Mouse (Mus musculus) lung, adult 2 months (tissue): ENCODE measurements around the gene Syp. TPM values are rescaled to one million over a fixed set of nuclear protein-coding genes. Genes with fewer than 3 reads are reported as not detected.

Experiments
- DNase-seq: peaks from one replicate; pipeline ENCODE4 v3.0.0; 2022
- H3K4me1 ChIP-seq: fragments of 200-500 bp; 2 replicates; pipeline ENCODE4 v1.6.1; 2011; ENCODE audit warnings: low read length; ENCODE audit not compliant: control insufficient read depth, insufficient read depth
- H3K4me3 ChIP-seq: fragments of 200-500 bp; replicated peaks from 2 replicates; pipeline ENCODE3; 2011; ENCODE audit warnings: low read depth, mild to moderate bottlenecking, control low read depth, low read length; ENCODE audit errors: extremely low read depth
- CTCF ChIP-seq: fragments of 200-500 bp; IDR thresholded peaks from 2 replicates; pipeline ENCODE4 v1.5.1; 2011; ENCODE audit warnings: mild to moderate bottlenecking, low read length, control low read depth; ENCODE audit not compliant: insufficient read depth
- POLR2A ChIP-seq: fragments of 200-500 bp; IDR thresholded peaks from 2 replicates; pipeline ENCODE4 v1.6.1; 2011; ENCODE audit warnings: low read depth, mild to moderate bottlenecking, control low read depth, low read length, borderline replicate concordance; ENCODE audit errors: extremely low read depth
- WGBS: fragments of 180-500 bp; shearing (Covaris S2); methylation state at CpG from one replicate; pipeline ENCODE4 v1.1.7; 2018; 5-methylcytosine and 5-hydroxymethylcytosine counted together
- polyA plus RNA-seq: library from polyadenylated mRNA; depleted of rRNA; stranded (reverse); fragments of >200 nt; gene quantifications from 2 replicates; pipeline ENCODE4 v1.2.3, GENCODE M21; 2012

Syp gene
- polyA plus RNA-seq, 1 experiment, result 5.8 TPM

- no peak for TF ChIP-seq CTCF
- TF ChIP-seq POLR2A, result no peak
- Histone ChIP-seq H3K4me3 (no peak overlapping the region), H3K4me1 (no peaks in the 10 kb centered on the region)
- DNase-seq, result no peak
- WGBS, result 80% methylated on average over 6 of the region's 6 CpGs
These were observed 5.7 kb upstream of the Syp start for GRCm38 (mm10) chrX:7632560-7632959.

DNA sequence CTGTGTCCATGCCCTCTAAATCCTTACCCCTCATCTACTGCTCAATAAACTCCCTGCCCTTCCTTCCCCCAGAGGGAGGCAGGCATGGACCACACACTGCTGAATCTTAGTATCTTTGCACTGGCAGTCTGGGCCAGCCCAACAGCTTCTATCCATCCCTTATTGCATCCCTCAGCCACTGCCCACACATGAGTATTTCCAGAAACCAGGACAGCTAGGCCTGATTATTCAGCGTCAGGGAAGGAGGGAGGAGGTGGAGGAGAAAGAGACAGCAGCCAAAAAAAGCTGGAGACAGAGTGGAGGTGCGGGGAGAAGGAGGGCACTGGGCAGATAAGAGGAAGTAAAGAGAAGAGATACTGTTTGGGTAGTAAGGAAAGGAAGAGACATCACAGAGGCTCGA, 3.2 kb upstream of the Syp start:
- TF ChIP-seq CTCF (no peak), POLR2A (no peak)
- no peak for DNase-seq
- H3K4me1 ChIP-seq, result no peaks in the 10 kb centered on the region
- H3K4me3 ChIP-seq, result no peak overlapping the region
- WGBS, result 55% methylated on average over 3 of the region's 3 CpGs

GRCm38 (mm10) chrX:7639536-7640325, 1.5 kb downstream of the Syp start:
- Histone ChIP-seq H3K4me3 (no peak overlapping the region), H3K4me1 (no peaks in the 10 kb centered on the region)
- no peak for DNase-seq
- TF ChIP-seq CTCF, result no peak
- no peak for TF ChIP-seq POLR2A
- WGBS, result 35% methylated on average over 13 of the region's 13 CpGs

- no peak overlapping the region for H3K4me3 ChIP-seq
- 44% methylated on average over 12 of the region's 12 CpGs for WGBS
- H3K4me1 ChIP-seq, result no peaks in the 10 kb centered on the region
- no peak for DNase-seq
- no peak for TF ChIP-seq CTCF
- TF ChIP-seq POLR2A, result no peak
These were observed 2.5 kb downstream of the Syp start for GRCm38 (mm10) chrX:7640785-7641184.

DNA sequence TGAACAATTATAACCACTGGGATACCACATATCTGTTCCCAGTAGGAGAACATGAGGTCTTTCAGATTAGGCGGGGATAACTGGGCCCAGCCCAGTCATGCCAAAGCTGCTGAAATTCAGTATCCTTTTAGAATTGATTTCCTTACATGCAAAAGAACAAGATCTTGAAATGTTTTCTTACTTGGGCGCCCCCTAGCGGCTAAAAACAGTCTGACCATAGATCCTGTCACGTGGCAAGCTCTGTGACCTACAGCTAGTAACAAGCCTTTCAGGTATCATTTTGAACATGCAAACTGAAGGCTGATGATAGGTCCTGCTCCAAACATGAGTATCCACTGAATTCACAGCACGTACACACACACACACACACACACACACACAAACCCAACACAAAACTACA, 7.1 kb downstream of the Syp start:
- Histone ChIP-seq H3K4me1 (peaks cover 2% of the 10 kb centered on the region; the same call in 1 of the 2 replicates), H3K4me3 (no peak overlapping the region)
- peak; percentile 69 for DNase-seq
- 0 out of 2 replicates have a peak, but pooled peaks have one; percentile 22 for TF ChIP-seq CTCF
- TF ChIP-seq POLR2A, result no peak
- WGBS, result 16% methylated on average over 5 of the region's 5 CpGs

DNA sequence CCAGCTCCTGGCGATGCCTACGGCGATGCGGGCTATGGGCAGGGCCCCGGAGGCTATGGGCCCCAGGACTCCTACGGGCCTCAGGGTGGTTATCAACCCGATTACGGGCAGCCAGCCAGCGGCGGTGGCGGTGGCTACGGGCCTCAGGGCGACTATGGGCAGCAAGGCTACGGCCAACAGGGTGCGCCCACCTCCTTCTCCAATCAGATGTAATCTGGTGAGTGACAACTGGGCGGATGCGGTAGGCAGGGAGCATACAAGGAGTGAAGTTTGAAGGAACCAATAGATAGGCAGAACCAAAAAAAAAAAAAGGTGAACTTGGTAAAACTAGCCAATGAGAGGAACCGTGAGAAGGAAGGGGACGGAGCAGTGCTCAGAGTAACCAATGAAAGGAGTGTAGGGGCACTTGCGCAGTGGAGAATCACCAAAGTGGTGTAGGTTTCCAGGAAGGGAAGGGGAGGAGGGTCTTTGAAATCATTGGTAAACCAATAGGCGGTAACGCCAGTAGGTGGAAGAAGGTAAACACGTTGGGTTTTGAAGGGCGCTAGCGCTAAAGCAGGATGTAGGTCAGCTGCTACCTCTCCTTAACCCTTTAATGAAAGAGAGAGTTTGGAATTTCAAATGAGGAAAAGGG, 10.5 kb downstream of the Syp start:
- whole genome bisulfite sequencing, result 24% methylated on average over 25 of the region's 25 CpGs
- peaks cover 2% of the 10 kb centered on the region; the same call in 1 of the 2 replicates for H3K4me1 ChIP-seq
- TF ChIP-seq CTCF, result no peak
- TF ChIP-seq POLR2A, result peak; percentile 73; the same call in 1 of the 2 replicates
- peak overlapping the region; percentile 64 for H3K4me3 ChIP-seq
- peak; percentile 80 for DNase-seq

GRCm38 (mm10) chrX:7657221-7657639, 19.0 kb downstream of the Syp start, which contains the start of gene Prickle3:
TSS of gene Prickle3 (plus strand) at chrX:7657260.
- WGBS, result 25% methylated on average over 26 of the region's 26 CpGs
- DNase-seq, result peak; percentile 67
- H3K4me3 ChIP-seq, result peak within 1 kb of the TSS; percentile 78
- TF ChIP-seq POLR2A (peak; percentile 33; the same call in 1 of the 2 replicates), CTCF (no peak)
- H3K4me1 ChIP-seq, result peaks cover 4% of the 10 kb centered on the region; the same call in 1 of the 2 replicates

DNA sequence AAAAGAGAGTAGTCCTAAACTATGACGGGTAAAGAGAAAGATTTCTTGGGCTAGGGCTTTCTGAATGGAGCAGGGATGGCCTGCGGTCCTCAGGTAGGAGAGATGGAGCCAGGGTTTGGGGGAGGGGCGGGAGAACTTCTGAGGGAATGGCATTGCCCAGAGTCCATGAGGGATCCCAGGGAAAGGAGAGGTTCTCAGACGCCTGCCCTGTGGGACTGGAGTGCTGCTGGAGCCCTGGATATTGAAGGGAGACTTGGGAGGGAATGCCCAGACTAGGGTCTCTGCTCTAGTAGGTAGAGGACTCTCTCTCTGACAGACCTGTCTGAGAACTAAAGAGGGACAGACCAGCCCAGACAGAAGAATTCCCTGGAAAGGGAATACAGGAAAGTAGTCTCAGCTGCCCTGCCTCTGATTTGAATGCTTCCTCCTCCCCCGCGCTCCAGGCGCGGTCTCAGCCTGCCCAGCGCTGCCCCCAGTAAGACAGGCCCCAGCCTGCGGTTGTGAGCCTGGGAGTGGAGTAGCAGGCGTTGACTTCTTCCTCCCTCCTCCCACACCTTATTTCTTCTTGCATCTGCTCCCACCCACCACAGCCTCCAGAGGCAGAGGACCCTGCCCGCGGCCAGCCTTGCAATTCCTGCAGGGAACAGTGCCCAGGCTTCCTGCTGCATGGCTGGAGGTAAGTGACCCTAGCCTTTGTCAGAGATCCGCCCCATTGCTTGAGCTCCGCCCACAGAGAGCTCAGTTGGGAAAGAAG, 19.9 kb downstream of the Syp start:
- TF ChIP-seq CTCF (no peak), POLR2A (peak; percentile 16; the same call in 1 of the 2 replicates)
- WGBS, result 28% methylated on average over 15 of the region's 15 CpGs
- peaks cover 4% of the 10 kb centered on the region; the same call in 1 of the 2 replicates for H3K4me1 ChIP-seq
- H3K4me3 ChIP-seq, result peak overlapping the region; percentile 78
- peak; percentile 51 for DNase-seq
